Mouse (Mus musculus) hindbrain, embryonic 11.5 days (tissue): ENCODE results near the gene Hist1h3b. TPM values are rescaled to one million over a fixed set of nuclear protein-coding genes. Genes with fewer than 3 reads are reported as not detected.

Source experiments
- ATAC-seq: fragments of 200-750 bp; cut with Nextera tagmentation; 2 replicates; pipeline ENCODE4 v1.8.0; 2017; ENCODE audit warnings: mild to moderate bottlenecking, moderate TSS enrichment, moderate library complexity; ENCODE audit not compliant: low FRiP score
- DNase-seq: peaks from one replicate; pipeline ENCODE4 v3.0.0-alpha.2; 2015; ENCODE audit warnings: low spot score
- H3K27ac ChIP-seq: fragments of 300-500 bp; sonication (generic); 2 replicates; pipeline ENCODE4 v1.5.1; 2014; ENCODE audit warnings: mild to moderate bottlenecking, low read depth, low read length
- H3K27me3 ChIP-seq: fragments of 300-500 bp; sonication (generic); 2 replicates; pipeline ENCODE4 v1.6.1; 2014; ENCODE audit warnings: mild to moderate bottlenecking, low read length, moderate library complexity, mixed read lengths; ENCODE audit not compliant: control insufficient read depth, insufficient read depth
- H3K36me3 ChIP-seq: fragments of 300-500 bp; sonication (generic); 2 replicates; pipeline ENCODE4 v1.6.1; 2014; ENCODE audit warnings: mild to moderate bottlenecking, low read length, moderate library complexity, mixed read lengths; ENCODE audit not compliant: control insufficient read depth, insufficient read depth
- H3K4me1 ChIP-seq: fragments of 300-500 bp; sonication (generic); replicated peaks from 2 replicates; pipeline ENCODE4 v1.6.1; 2014; ENCODE audit warnings: low read length, mixed read lengths; ENCODE audit not compliant: control insufficient read depth, insufficient read depth
- H3K4me2 ChIP-seq: fragments of 300-500 bp; sonication (generic); replicated peaks from 2 replicates; pipeline ENCODE4 v1.6.1; 2014; ENCODE audit warnings: mild to moderate bottlenecking, low read depth, low read length
- H3K4me3 ChIP-seq: fragments of 300-500 bp; sonication (generic); 2 replicates; pipeline ENCODE4 v1.5.1; 2014; ENCODE audit warnings: low read depth, low read length
- H3K9ac ChIP-seq: fragments of 300-500 bp; sonication (generic); 2 replicates; pipeline ENCODE4 v1.6.1; 2014; ENCODE audit warnings: low read depth, low read length
- H3K9me3 ChIP-seq: fragments of 300-500 bp; sonication (generic); 2 replicates; pipeline ENCODE4 v1.6.1; 2016; ENCODE audit warnings: low read length; ENCODE audit not compliant: control insufficient read depth
- WGBS: fragments of 180-500 bp; shearing (Covaris S2); extraction: QIAGEN DNeasy Blood & Tissue Kit; methylation state at CpG from one replicate; pipeline ENCODE4 v1.1.7; 2014; 5-methylcytosine and 5-hydroxymethylcytosine counted together
- polyA plus RNA-seq: library from polyadenylated mRNA; unstranded; fragments of >200 nt; fragmentation: Nextera tagmentation; extraction: Ambion mirVana; gene quantifications from 2 replicates; pipeline ENCODE4 v1.2.1, GENCODE M21; 2014

Gene Hist1h3b
- polyA plus RNA-seq, 1 experiment from 2014 or later = 10.7 TPM

GRCm38 (mm10) chr13:23756790-23757189 is 4.7 kb downstream of the Hist1h3b start, which contains the start of gene Hist1h4b:
Gene Hist1h4b, plus strand, starts transcription at chr13:23757013.
- peaks cover 5% of the 10 kb centered on the region; the same call in 1 of the 2 replicates for H3K4me1 ChIP-seq
- under 1% methylated on average over 12 of the region's 22 CpGs for WGBS

DNA sequence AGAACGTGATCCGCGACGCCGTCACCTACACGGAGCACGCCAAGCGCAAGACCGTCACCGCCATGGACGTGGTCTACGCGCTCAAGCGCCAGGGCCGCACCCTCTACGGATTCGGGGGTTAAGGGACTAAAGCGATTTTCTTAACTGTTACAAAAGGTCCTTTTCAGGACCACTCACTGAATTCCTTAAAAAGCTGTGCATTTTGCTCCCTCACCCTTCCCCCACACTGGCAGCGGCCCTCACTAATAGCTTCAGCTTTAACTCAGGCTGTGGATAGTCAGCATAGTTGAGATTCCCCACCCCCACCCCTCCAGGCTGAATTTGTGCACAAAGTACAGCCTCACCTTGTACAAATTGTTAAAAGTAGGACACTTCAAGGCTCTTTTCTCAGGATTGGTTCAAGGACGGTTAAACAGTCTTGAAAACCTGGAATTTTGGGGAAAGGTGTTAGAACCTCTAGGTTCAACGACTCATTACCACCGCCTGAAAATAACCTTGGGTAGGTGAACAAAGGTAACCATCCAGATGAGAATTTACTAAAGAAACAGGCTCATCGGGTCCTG is 5.2 kb downstream of the Hist1h3b start:
- no peaks in the 10 kb centered on the region for H3K27me3 ChIP-seq
- H3K27ac ChIP-seq = peak overlapping the region; percentile 82
- peak; percentile 65 for DNase-seq
- H3K4me3 ChIP-seq = peak overlapping the region; percentile 32
- H3K4me2 ChIP-seq = peak overlapping the region; percentile 48
- H3K9me3 ChIP-seq = no peaks in the 10 kb centered on the region
- H3K9ac ChIP-seq = peak overlapping the region; percentile 53
- no peak for ATAC-seq
- H3K36me3 ChIP-seq = no peaks in the 10 kb centered on the region
- WGBS = 3% methylated on average over 12 of the region's 23 CpGs
- peaks cover 5% of the 10 kb centered on the region; the same call in 1 of the 2 replicates for H3K4me1 ChIP-seq

More at GRCm38 (mm10) chr13:23756790-23757189, 4.7 kb downstream of the Hist1h3b start, which contains the start of gene Hist1h4b:
- H3K4me2 ChIP-seq = peak within 1 kb of the TSS; percentile 48
- peak; percentile 94 for DNase-seq
- ATAC-seq = peak; percentile 71
- H3K27ac ChIP-seq = peak within 1 kb of the TSS; percentile 82
- H3K36me3 ChIP-seq = no peaks in the 10 kb centered on the region
- H3K27me3 ChIP-seq = no peaks in the 10 kb centered on the region
- no peaks in the 10 kb centered on the region for H3K9me3 ChIP-seq
- H3K4me3 ChIP-seq = peak within 1 kb of the TSS; percentile 32
- H3K9ac ChIP-seq = peak within 1 kb of the TSS; percentile 53

DNA sequence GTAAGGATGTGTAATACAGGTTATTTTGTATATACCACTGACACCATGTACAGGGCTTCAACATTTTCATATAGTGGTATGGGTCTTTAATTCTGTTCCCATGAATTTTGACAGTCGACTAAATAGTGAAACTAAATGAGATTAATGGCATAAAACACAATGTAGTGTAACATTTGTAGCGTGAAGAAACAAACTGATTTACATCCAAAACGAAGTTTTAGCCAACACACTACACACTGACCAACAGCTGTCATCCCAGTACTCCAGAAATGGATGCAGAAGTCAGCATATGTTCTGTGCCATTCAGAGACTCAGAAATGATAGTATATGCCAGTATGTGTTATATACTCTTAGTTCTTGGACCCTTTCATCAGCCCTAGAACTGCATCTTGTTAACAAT is 5.9 kb downstream of the Hist1h3b start:
- WGBS = 63% methylated on average over 3 of the region's 3 CpGs
- H3K27ac ChIP-seq = no peak overlapping the region
- no peak for DNase-seq
- no peak for ATAC-seq
- H3K4me1 ChIP-seq = peaks cover 5% of the 10 kb centered on the region; the same call in 1 of the 2 replicates
- no peaks in the 10 kb centered on the region for H3K36me3 ChIP-seq
- no peaks in the 10 kb centered on the region for H3K9me3 ChIP-seq
- H3K4me3 ChIP-seq = no peak overlapping the region
- no peak overlapping the region for H3K4me2 ChIP-seq
- no peak overlapping the region for H3K9ac ChIP-seq
- no peaks in the 10 kb centered on the region for H3K27me3 ChIP-seq

DNA sequence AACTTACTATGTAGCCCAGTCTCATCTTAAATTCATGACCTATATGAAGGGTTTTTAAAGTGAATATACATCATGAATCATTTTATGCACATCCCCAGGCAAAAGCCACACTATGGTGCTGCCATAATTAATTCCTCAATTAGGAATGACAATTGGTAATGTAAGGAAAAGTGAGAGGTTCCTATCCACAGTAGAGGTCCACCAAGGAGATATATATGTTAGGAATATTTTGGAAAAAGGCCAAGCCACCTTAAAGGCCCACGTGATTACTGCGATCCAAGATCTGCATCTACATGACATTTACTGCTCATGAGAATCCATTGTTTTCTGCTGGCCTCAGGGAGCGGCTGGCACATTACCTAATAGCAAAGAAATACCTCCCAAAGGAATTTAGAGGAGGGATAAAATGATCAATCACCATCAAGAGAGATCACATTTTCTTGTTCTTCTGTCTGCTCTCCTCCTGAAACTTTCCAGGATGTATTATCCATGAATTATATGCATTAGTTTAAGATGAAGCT is 7.2 kb downstream of the Hist1h3b start:
- H3K36me3 ChIP-seq = no peaks in the 10 kb centered on the region
- H3K27ac ChIP-seq = no peak overlapping the region
- H3K4me2 ChIP-seq = no peak overlapping the region
- 69% methylated on average over 3 of the region's 3 CpGs for WGBS
- DNase-seq (no peak), ATAC-seq (no peak)
- peaks cover 7% of the 10 kb centered on the region; the same call in 1 of the 2 replicates for H3K4me1 ChIP-seq
- H3K4me3 ChIP-seq = no peak overlapping the region
- H3K9ac ChIP-seq = no peak overlapping the region
- H3K9me3 ChIP-seq = no peaks in the 10 kb centered on the region
- no peaks in the 10 kb centered on the region for H3K27me3 ChIP-seq

- H3K4me2 ChIP-seq = peak overlapping the region; percentile 46
- H3K27ac ChIP-seq = peak overlapping the region; percentile 83
- DNase-seq (no peak), ATAC-seq (no peak)
- no peaks in the 10 kb centered on the region for H3K9me3 ChIP-seq
- no peak overlapping the region for H3K9ac ChIP-seq
- 72% methylated on average over 1 of the region's 1 CpGs for WGBS
- H3K27me3 ChIP-seq = no peaks in the 10 kb centered on the region
- no peaks in the 10 kb centered on the region for H3K36me3 ChIP-seq
- peak overlapping the region; percentile 13 for H3K4me3 ChIP-seq
- H3K4me1 ChIP-seq = peaks cover 8% of the 10 kb centered on the region; the same call in 1 of the 2 replicates
Observed at GRCm38 (mm10) chr13:23759916-23760239, 7.8 kb downstream of the Hist1h3b start.

DNA sequence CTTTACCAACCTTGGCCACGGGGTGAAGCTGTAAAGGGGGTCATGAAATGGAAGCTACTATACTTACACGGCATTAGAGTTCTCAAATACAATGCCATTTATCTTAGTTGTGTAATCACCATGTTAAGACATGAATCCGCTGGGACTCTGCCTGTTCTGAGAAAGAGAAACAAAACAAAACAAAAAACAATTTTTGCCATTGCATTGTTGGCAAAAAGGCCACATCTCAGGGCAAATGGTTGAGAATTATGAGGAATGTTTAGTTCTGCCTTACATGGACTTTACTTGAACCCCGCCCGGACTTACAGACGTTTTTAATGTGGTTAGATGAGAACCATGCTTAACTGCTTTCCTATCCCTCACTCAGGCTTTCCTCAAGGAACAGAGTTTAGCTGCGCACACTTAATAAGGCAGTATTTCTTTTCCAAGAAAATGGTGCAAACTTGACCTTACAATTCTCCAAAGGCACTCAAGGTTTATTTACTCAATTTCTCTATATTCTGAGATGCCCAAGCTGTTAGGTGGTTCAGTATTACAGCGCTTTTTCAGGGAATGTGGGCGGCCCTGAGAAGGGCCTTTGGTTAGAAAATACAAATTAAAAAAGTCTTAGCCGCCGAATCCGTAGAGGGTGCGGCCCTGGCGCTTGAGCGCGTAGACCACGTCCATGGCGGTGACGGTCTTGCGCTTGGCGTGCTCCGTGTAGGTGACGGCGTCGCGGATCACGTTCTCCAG is 8.3 kb downstream of the Hist1h3b start:
- Histone ChIP-seq H3K9me3 (no peaks in the 10 kb centered on the region), H3K4me3 (peak overlapping the region; percentile 35), H3K4me1 (peaks cover 8% of the 10 kb centered on the region; the same call in 1 of the 2 replicates), H3K27ac (peak overlapping the region; percentile 83), H3K27me3 (no peaks in the 10 kb centered on the region), H3K4me2 (peak overlapping the region; percentile 46), H3K36me3 (no peaks in the 10 kb centered on the region), H3K9ac (peak overlapping the region; percentile 34; the same call in 1 of the 2 replicates)
- peak; percentile 20; the same call in 1 of the 2 replicates for ATAC-seq
- DNase-seq = peak; percentile 50
- WGBS = 2% methylated on average over 20 of the region's 27 CpGs

GRCm38 (mm10) chr13:23760972-23761864 is 9.2 kb downstream of the Hist1h3b start, which contains the start of gene Hist1h4a:
Gene Hist1h4a, minus strand, starts transcription at chr13:23761230.
- ATAC-seq (peak; percentile 77), DNase-seq (peak; percentile 98)
- under 1% methylated on average over 61 of the region's 72 CpGs for WGBS
- Histone ChIP-seq H3K4me3 (peak within 1 kb of the TSS; percentile 35), H3K9me3 (no peaks in the 10 kb centered on the region), H3K9ac (peak within 1 kb of the TSS; percentile 34; the same call in 1 of the 2 replicates), H3K4me1 (peaks cover 8% of the 10 kb centered on the region; the same call in 1 of the 2 replicates), H3K27ac (peak within 1 kb of the TSS; percentile 83), H3K36me3 (no peaks in the 10 kb centered on the region), H3K27me3 (no peaks in the 10 kb centered on the region), H3K4me2 (peak within 1 kb of the TSS; percentile 46)
